Mouse (Mus musculus): ENCODE data around the gene Klf7.

- no peak for TF ChIP-seq CEBPB (IDR thresholded peaks at IDR 0.05; ENCODE audit: low read depth)
- TF ChIP-seq CTCF (IDR thresholded peaks at IDR 0.05; ENCODE audit: control insufficient read depth, insufficient read depth, insufficient read length) = no peak
- TF ChIP-seq MYOG (IDR thresholded peaks at IDR 0.05; ENCODE audit: control insufficient read depth, extremely low read depth, insufficient read length) = no peak
- TF ChIP-seq MAX (IDR thresholded peaks at IDR 0.05) = no peak
- TF ChIP-seq USF1 (IDR thresholded peaks at IDR 0.05; ENCODE audit: low read depth) = no peak
Measured at GRCm38 (mm10) chr1:64003525-64004291, 118.4 kb downstream of the Klf7 start.

Measured in C2C12 (cell line).